Mouse (Mus musculus): ENCODE results near the gene Tchp.

The Tchp gene

GRCm38 (mm10) chr5:114696939-114697338, 10.6 kb upstream of the Tchp start:
- no peak for DNase-seq (ENCODE audit: low spot score in 2 of 2)

GRCm38 (mm10) chr5:114698044-114698746, 9.4 kb upstream of the Tchp start:
- peak; percentile 57 to 70 for DNase-seq (ENCODE audit: low spot score in 2 of 2)

- no peak for DNase-seq (ENCODE audit: low spot score in 2 of 2)
Measured at GRCm38 (mm10) chr5:114699015-114699414, 8.5 kb upstream of the Tchp start.

DNA sequence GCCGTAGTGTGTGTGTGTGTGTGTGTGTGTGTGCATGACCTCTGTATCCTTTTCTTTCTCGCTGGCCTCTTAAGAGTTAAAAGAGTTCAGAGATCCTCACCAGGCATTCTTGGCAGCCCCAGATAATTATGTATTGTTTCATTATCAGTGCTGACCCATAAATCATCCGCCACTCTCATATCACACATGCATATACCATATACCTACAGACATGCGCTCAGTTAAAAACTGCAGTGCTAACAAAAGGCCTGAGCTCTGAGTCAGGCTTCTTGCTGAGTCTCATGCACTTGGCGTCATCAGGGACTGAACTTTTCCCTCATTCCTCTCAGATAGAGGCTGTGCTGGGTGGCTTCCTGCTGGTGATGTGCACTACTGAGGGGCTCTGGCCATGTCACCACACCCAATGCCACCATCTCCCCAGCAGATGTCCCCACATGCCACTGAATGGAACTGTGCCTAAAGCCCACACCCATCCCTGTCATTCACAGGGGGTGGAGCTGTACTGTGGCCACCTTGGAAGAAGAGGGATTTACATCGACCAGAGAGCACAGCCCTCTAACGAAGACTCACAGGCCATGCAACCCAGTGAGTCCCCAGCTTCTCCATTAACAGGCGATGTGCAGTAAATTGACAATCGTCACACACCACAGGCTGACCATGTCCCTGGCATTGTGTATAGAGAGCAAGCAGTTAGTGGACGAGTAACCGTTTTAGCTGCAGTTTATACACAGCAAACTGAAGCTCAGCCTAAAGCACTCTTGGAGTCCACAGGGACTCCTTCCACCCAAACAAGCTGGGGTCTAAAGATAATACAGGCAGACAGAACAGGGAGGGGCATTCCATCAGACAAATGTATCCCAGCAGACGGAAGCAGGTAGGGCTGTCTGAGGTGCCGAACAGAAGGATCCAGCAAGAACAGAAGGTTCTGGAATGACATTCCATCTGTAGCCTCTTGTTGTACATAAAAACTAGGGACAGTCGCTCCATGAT, 4.9 kb upstream of the Tchp start:
- no peak for DNase-seq (ENCODE audit: low spot score in 2 of 2)

DNA sequence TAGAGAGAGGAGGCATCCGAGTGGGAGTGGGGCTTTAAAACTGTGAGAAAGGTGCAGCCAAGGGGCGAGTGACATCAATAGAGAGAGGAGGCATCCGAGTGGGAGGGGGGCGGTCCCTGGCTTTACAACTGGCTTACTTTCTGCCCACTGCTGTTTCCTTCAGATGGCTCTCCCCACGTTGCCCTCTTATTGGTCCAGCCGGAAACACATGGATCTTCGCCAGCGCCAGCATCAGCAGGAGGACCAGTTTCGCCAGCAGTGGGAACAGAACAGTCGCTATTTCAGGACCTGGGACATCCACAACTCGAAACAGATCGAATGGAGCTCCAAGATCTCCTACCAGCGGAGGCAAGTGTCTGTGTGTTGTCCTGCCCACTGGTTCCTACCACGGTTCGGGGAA, 931 bp downstream of the Tchp start:
- DNase-seq (ENCODE audit: low spot score in 2 of 2) = no peak

GRCm38 (mm10) chr5:114709357-114709756, 1.8 kb downstream of the Tchp start:
- no peak for DNase-seq (ENCODE audit: low spot score in 2 of 2)

- no peak for DNase-seq (ENCODE audit: low spot score in 2 of 2)
Measured at GRCm38 (mm10) chr5:114714551-114714950, 7.0 kb downstream of the Tchp start.

DNA sequence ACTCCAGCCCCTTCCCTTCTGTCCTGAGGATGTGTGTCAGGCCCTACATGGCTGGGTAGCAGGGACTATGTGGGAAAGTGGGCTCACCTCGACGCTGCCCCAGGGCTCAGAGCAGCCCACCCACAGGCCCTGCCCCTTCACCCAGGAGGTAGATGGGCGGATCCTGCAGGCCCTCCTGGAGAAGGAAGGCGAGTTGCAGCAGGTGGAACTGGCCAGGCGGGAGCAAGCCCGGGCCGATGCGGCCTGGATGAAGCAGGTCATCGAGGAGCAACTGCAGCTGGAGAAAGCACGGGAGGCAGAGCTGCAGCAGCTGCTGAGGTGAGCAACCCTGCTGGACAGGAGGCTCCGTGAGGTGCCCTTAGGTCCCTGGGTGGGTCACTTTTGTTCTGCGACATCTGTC, 9.7 kb downstream of the Tchp start:
- DNase-seq (ENCODE audit: low spot score in 2 of 2) = no peak

DNA sequence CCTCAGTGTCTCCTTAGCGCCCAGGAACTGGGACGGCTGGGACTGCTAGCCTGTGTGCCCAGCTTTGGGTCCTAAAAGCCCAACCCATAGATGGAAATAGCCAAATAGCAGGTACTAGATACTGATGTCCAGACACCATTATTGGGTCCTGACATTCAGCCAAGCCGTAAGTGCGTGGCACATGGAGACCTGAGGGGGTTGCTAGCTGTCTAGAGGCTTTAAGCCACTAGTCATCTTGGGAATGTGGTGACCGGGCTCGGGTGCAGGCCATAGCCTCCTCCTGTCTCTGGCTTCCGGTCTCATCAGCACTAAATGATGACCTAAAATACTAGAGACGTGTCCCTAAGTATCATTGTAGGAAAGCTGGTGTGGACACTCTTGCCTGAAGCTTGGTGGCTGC, 10.4 kb downstream of the Tchp start:
- no peak for DNase-seq (ENCODE audit: low spot score in 2 of 2)

DNA sequence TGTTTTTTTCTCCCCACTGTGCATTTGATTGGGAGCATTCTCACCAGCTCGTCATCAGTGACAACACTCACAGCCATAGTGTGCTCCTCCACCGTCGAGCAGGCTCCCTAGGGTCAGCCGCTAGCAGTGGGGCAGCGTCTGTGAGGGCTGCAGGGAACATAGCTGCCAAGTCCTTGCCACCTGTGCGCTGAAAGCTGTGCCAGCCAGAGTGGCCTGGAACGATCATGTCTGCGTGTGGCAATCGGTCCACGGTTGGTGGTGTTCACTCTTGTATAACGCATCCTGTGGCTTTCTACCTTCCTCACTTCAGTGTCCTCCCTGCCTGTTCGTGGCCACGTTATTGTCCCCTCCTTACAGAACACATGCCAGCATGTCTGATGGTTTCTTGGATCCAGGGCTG, 10.9 kb downstream of the Tchp start:
- DNase-seq (ENCODE audit: low spot score in 2 of 2) = no peak

DNA sequence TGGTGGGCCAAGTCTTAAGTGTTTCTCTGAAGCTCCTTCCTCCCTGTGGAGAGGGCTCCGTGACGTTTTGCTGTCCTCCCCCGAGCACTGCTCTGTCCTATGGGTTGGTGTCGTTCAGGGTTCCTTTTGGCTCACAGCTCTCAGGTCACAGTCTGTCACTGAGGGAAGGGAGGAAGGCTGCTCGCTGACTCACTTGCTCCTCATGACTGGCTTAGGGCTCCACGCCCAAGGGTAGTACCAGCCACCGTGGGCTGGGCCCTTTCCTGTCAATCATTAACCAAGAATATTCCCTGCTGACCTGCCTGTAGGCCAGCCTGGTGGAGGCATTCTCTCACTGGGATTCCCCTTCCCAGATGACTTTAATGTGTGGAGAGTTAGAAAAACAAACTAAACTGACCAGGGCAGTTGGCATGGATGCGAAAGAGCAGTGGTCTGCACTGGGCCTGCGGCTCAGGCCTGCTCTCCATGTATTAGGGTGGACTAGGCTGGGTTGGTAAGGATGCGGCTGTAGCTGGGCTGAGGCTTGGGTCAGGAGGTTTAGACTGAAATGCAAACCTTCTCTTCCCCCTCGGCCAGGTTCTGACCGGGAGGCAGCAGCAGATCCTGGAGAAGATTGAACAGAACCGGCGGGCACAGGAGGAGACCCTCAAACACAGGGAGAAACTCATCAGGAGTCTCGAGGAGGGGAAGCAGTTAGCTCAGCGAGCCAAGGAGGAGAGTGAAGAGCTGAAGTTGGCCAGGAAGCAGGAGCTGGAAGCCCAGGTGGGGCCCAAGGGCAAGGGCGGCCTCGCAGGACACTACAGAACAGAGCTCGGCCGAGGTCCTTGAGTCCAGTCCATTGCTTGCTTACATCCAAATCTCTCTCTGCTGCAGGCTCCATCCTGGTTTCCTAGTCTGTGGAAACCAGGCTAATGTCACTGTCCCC, 11.7 kb downstream of the Tchp start:
- DNase-seq (ENCODE audit: low spot score in 2 of 2) = no peak

DNA sequence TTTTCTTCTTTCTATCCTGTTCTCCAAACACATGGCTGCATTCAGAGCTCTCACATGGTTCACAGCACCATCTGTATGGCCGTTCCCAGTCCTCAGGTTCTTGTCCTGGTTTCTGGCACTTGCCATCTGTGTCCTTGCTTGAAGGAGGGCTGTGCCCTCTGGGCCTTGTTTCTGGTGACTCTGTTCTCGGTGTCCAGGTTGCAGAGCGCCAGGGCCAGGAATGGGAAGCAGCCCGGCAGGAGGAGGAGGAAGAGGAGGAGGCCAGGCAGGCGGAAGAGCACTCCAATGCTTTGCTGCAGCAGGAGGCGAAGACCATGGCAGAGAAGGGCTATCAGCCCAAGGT, 12.3 kb downstream of the Tchp start:
- DNase-seq (ENCODE audit: low spot score in 2 of 2) = no peak

- no peak for DNase-seq (ENCODE audit: low spot score in 2 of 2)
Measured at GRCm38 (mm10) chr5:114720784-114721183, 13.2 kb downstream of the Tchp start.

DNA sequence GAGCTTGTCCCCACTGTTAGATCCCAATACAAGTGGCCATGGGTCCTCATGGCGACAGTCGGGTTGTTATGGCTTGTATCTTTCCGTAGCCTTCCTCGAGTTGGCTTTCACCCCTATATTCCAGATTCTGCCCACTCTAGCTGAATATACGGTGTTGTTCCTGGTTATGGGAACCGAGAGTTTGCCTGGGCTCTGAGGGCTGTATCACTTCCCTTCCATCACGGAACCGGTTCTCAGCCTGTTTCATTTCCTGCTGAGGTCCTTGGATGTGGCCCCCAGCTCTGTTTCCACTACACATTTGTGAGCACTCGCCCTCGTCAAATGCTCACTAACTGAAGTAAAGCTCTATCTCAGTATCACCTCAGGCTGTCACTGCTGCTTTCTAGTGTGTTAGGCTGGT, 14.4 kb downstream of the Tchp start:
- no peak for DNase-seq (ENCODE audit: low spot score in 2 of 2)

DNA sequence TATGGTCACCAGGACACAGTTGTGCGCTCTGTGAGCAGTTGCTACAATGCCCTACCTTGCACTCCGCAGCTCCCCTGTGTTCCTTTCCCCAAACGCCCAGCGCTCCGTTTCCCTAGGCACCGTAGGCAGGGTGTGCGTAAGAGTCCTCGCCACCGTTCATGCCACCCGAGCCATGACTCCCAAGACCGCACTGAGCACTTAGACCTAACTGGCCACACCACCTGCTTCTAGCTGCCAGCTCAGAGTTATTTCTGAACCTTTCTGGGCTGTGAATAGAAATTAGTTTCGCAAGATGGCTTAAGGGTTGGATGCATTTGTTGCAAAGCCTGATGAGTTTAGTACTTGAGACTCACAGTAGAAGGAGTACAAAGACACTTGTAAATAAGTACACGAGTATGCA, 15.3 kb downstream of the Tchp start:
- DNase-seq (ENCODE audit: low spot score in 2 of 2) = no peak

GRCm38 (mm10) chr5:114728160-114728559, 20.6 kb downstream of the Tchp start:
- DNase-seq (ENCODE audit: low spot score in 2 of 2) = no peak

GRCm38 (mm10) chr5:114730129-114730528, 22.6 kb downstream of the Tchp start:
- no peak for DNase-seq (ENCODE audit: low spot score in 2 of 2)

DNA sequence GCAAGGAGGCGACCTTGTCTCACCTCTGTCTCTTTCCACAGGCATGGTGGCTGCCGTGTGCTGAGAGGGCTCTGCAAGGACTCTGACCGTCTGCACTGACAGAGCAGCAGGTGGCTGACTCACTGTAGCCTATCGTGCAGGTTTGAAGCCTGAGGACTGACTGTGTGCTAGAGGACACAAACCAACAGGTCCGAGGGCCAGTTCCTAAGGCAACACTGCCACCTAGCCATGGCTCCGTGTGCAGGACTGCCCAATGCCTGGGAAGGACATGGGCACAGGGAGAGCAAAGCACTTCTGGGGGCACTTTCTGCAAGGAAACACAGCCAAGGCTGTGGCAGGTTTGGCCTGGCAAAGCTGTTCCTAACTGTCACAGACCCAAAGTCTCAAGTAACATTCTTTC, 23.9 kb downstream of the Tchp start:
- no peak for DNase-seq (ENCODE audit: low spot score in 2 of 2)

DNA sequence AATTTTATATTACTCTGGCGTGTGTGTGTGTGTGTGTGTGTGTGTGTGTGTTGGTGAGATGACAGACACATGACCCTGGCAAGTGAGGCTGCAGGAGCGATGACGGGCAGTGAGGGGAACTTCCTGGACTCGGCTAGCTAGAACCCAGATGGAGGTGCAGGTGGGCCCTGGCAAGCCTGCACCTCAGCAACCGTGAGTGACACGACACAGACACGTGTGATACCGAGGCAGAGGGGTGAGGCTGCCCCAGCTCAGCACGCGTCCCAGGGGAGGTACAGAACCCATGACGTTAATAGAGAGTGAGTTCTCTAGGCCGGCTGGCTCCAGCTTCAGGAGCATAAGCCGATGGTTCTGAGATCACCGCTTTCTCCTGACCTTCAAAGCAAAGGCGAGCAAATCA, 24.4 kb downstream of the Tchp start:
- DNase-seq (ENCODE audit: low spot score in 2 of 2) = no peak

DNA sequence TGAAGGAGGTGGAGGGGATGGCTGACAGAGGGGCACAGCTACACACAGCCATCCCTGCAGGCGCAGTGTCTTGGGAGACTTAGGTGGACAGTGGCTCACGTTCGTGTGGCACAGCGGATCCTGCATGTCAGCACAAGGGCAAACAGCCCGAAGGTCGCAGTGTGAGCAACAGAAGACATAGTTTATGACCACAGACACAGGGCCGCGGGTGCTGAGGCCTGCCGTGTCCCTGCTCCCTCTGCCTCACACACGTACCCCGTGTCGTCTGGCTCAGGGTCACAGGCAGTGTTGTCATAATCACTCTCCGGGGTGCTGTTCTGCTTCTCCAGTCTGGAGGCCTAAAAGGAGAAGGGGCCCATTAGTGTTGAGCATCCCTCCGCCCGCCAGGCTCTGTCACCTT, 26.0 kb downstream of the Tchp start:
- DNase-seq (ENCODE audit: low spot score in 2 of 2) = no peak

DNA sequence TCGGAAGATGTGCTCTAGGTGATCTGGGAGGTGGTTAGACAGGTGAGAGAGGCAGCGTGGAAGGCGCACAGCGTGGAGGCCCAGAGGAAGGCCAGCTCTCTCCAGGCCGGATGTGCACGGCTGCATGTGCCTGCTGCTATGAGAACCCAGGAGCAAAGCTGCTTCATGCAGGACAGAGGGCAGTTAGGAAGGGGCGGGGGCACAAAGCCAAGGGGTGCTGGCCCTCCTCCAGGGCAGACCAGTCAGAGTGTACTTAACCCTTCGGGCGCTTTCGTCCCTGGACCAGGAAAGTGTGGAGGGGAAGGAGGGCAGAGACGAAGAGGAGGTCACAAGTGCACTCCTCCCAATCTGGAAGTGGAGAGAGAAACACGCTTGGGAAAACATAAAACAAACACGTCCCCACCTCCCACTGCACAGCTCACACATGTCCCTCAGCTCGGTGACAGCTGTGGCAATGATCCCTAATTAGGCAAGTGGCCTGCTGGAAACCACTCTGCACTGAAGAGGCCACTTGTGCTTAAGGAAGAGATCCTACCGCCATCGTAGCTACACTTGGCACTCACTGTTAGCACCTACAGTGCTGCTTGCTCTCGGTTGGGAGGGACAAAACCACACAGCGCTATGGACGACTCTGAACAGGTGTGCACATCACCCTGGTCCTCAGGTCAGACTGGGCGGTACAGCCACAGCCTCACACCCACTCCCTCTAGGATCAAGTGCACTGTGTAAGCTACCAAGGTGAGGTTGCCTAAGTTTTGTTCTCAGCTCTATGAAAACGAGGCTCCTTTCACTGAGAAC, 29.7 kb downstream of the Tchp start:
- no peak for DNase-seq (ENCODE audit: low spot score in 2 of 2)
